Mouse (Mus musculus): ENCODE data around the gene Wnt7a. TPM values are rescaled to one million over a fixed set of nuclear protein-coding genes. Genes with fewer than 3 reads are reported as not detected.

Gene Wnt7a
- polyA plus RNA-seq, 1 experiment from 2014 or later: 11.5 TPM

DNA sequence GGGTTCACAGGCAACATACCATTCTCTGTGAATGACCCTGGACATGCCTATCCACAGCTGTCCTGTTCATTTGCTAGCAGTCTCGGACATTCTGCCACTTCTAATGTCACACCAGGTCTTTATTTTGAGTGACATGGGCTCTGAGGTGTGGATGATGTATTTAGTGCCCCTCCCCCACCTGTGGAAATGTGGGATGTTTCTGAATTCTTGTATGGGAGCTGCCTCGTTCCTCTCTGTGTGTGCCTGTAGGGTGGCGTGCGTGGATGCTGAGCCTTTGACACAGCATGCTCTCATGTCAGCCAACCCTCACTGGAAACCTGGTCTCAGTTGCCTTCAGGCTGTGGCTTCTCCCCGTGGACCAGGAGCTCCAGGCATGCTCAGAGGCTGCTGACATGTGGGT is 66.1 kb downstream of the Wnt7a start:
- Histone ChIP-seq H3K36me3 (ENCODE audit: control insufficient read depth, insufficient read depth, low read length) (no peaks in the 10 kb centered on the region), H3K9ac (ENCODE audit: low read length) (no peak overlapping the region), H3K4me2 (ENCODE audit: low read depth) (no peak overlapping the region), H3K4me1 (ENCODE audit: control insufficient read depth, insufficient read depth, low read length) (peaks cover 46% of the 10 kb centered on the region), H3K27me3 (ENCODE audit: control insufficient read depth, insufficient read depth, low read length) (no peaks in the 10 kb centered on the region), H3K9me3 (ENCODE audit: control insufficient read depth, low read length) (no peaks in the 10 kb centered on the region), H3K4me3 (ENCODE audit: low read depth, low read length) (no peak overlapping the region), H3K27ac (ENCODE audit: low read depth, low read length) (peak overlapping the region; percentile 88)
- 52% methylated on average over 5 of the region's 5 CpGs for WGBS
- DNase-seq (ENCODE audit: low spot score) (no peak), ATAC-seq (ENCODE audit: insufficient read depth, low FRiP score, low TSS enrichment) (no peak)

DNA sequence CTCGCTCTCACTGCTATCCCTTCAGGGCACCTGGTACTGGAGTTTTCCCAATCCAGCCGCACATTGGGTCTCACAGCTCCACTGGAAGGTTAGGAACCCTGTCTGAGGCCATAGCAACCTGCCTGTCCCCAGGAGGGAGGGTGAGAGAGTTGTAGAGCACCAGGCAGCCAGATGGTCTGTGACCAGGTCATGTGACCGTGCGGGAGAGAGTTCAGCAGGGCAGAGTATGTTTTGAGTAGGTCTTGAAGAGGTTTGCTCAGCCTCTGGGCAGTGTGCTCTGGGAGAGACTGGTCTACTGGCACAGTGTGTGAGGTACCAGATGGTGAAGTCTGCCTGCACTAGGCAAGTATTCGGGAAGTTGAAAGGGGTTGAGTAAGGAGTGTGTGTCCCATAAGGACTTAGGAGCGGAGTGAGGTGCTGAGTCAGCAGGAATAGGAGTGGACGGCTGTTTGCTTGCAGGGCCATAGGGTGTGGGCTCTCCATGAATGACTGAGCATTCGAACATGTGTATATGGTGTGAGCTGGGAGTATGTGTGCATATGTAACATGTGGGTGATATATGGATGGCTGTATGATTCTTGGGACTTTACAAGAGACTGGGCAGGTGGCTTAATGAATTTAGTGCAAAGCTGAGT is 71.4 kb downstream of the Wnt7a start:
- Histone ChIP-seq H3K4me2 (ENCODE audit: low read depth) (no peak overlapping the region), H3K9me3 (ENCODE audit: control insufficient read depth, low read length) (no peaks in the 10 kb centered on the region), H3K27ac (ENCODE audit: low read depth, low read length) (no peak overlapping the region), H3K36me3 (ENCODE audit: control insufficient read depth, insufficient read depth, low read length) (no peaks in the 10 kb centered on the region), H3K9ac (ENCODE audit: low read length) (no peak overlapping the region), H3K27me3 (ENCODE audit: control insufficient read depth, insufficient read depth, low read length) (no peaks in the 10 kb centered on the region), H3K4me1 (ENCODE audit: control insufficient read depth, insufficient read depth, low read length) (peaks cover 6% of the 10 kb centered on the region; the same call in 1 of the 2 replicates), H3K4me3 (ENCODE audit: low read depth, low read length) (no peak overlapping the region)
- 66% methylated on average over 8 of the region's 8 CpGs for WGBS
- DNase-seq (ENCODE audit: low spot score) (no peak), ATAC-seq (ENCODE audit: insufficient read depth, low FRiP score, low TSS enrichment) (no peak)

DNA sequence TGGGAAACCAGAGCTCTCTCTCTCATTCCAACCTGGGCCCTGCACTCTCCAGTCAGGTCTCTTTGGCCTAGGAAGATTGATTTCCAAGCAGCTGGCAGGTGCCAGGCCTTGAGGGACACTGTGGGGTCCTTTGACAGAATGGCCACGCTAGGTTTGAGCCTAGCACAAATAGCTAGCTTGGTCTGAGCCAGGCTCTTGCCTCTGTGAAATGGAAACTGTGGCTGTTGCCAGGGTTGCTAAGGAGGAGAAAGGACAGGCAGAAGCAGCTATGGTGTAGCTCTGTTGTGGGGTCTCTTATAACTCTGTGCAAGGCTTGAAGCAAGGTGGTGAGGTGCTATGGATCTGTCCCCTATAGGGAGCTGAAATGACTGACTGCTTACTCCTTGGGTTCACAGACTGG is 75.7 kb downstream of the Wnt7a start:
- no peak overlapping the region for H3K4me3 ChIP-seq (ENCODE audit: low read depth, low read length)
- DNase-seq (ENCODE audit: low spot score) (peak; percentile 3), ATAC-seq (ENCODE audit: insufficient read depth, low FRiP score, low TSS enrichment) (no peak)
- no peak overlapping the region for H3K27ac ChIP-seq (ENCODE audit: low read depth, low read length)
- no peaks in the 10 kb centered on the region for H3K9me3 ChIP-seq (ENCODE audit: control insufficient read depth, low read length)
- no peak overlapping the region for H3K4me2 ChIP-seq (ENCODE audit: low read depth)
- no peaks in the 10 kb centered on the region for H3K27me3 ChIP-seq (ENCODE audit: control insufficient read depth, insufficient read depth, low read length)
- H3K9ac ChIP-seq (ENCODE audit: low read length): no peak overlapping the region
- H3K4me1 ChIP-seq (ENCODE audit: control insufficient read depth, insufficient read depth, low read length): 0 out of 2 replicates have a peak, but pooled peaks cover 2% of the 10 kb centered on the region
- WGBS: 64% methylated on average over 1 of the region's 1 CpGs
- H3K36me3 ChIP-seq (ENCODE audit: control insufficient read depth, insufficient read depth, low read length): no peaks in the 10 kb centered on the region

DNA sequence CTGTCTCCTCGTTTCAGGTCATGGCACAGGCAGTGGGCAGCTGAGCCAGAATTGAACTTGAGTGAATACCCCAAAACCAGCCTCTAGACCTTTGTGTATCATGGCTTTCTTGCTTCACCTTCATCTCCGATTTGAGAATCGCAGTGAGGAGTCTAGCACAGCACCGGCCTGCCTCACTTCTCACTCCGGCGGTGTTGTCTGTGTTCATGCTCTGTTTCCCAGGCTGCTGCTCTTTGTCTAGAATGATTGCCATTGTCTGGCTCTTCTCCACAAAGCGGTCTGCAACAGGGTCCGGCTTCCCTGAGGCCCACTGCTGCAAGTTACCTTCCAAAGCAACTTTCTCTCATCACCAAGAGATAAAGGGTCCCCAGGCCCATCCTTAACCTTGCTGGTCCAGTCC is 79.3 kb downstream of the Wnt7a start:
- H3K9ac ChIP-seq (ENCODE audit: low read length): no peak overlapping the region
- H3K36me3 ChIP-seq (ENCODE audit: control insufficient read depth, insufficient read depth, low read length): no peaks in the 10 kb centered on the region
- no peak for DNase-seq (ENCODE audit: low spot score)
- ATAC-seq (ENCODE audit: insufficient read depth, low FRiP score, low TSS enrichment): no peak
- H3K27ac ChIP-seq (ENCODE audit: low read depth, low read length): no peak overlapping the region
- no peak overlapping the region for H3K4me3 ChIP-seq (ENCODE audit: low read depth, low read length)
- H3K27me3 ChIP-seq (ENCODE audit: control insufficient read depth, insufficient read depth, low read length): no peaks in the 10 kb centered on the region
- 0 out of 2 replicates have a peak, but pooled peaks cover 2% of the 10 kb centered on the region for H3K4me1 ChIP-seq (ENCODE audit: control insufficient read depth, insufficient read depth, low read length)
- 77% methylated on average over 8 of the region's 8 CpGs for WGBS
- no peaks in the 10 kb centered on the region for H3K9me3 ChIP-seq (ENCODE audit: control insufficient read depth, low read length)
- no peak overlapping the region for H3K4me2 ChIP-seq (ENCODE audit: low read depth)

DNA sequence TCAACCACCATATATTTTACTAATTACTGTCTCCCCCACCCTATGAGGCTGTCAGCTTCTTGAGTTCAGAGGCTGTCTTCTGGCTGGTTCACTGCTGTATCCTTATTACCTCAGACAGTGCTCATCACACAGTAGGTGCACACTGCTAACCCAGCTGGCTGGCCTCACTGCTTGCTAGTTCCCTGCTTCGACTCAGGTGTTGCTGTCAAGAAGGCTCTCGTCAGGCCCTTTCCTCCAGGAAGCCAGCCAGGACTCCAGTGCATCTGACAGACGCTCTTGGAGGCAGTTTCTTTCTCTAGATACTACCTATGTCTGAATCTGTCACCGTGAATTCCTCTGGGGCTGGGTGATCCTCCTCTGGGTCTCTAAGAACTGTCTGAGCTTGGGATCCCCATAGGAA is 85.6 kb downstream of the Wnt7a start:
- no peaks in the 10 kb centered on the region for H3K27me3 ChIP-seq (ENCODE audit: control insufficient read depth, insufficient read depth, low read length)
- 89% methylated on average over 4 of the region's 4 CpGs for WGBS
- H3K27ac ChIP-seq (ENCODE audit: low read depth, low read length): no peak overlapping the region
- H3K9me3 ChIP-seq (ENCODE audit: control insufficient read depth, low read length): no peaks in the 10 kb centered on the region
- H3K9ac ChIP-seq (ENCODE audit: low read length): no peak overlapping the region
- ATAC-seq (ENCODE audit: insufficient read depth, low FRiP score, low TSS enrichment): no peak
- no peak for DNase-seq (ENCODE audit: low spot score)
- H3K36me3 ChIP-seq (ENCODE audit: control insufficient read depth, insufficient read depth, low read length): no peaks in the 10 kb centered on the region
- H3K4me3 ChIP-seq (ENCODE audit: low read depth, low read length): no peak overlapping the region
- H3K4me2 ChIP-seq (ENCODE audit: low read depth): no peak overlapping the region
- H3K4me1 ChIP-seq (ENCODE audit: control insufficient read depth, insufficient read depth, low read length): peaks cover 3% of the 10 kb centered on the region; the same call in 1 of the 2 replicates

DNA sequence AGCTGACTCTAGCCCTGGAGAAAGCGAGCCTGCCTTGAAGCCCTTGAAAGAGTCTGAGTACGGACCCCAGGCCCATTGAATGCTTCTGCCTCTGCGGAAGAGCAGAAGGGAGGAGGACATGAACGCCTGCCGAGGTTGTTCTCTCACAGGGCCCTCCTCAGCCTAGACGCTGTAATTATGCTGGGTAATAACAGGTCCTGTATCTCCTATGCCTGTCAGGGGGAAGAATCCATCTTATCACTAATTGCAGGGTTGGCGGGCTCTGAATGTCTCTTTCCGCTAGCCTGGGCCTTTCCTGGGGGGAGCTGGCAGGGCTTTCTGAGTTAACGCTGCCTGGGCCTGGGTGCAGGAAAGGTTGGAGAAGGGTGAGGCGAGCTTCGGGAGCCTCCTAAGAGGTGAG is 86.4 kb downstream of the Wnt7a start:
- H3K4me2 ChIP-seq (ENCODE audit: low read depth): no peak overlapping the region
- H3K36me3 ChIP-seq (ENCODE audit: control insufficient read depth, insufficient read depth, low read length): no peaks in the 10 kb centered on the region
- ATAC-seq (ENCODE audit: insufficient read depth, low FRiP score, low TSS enrichment) (no peak), DNase-seq (ENCODE audit: low spot score) (peak; percentile 8)
- no peaks in the 10 kb centered on the region for H3K9me3 ChIP-seq (ENCODE audit: control insufficient read depth, low read length)
- peaks cover 3% of the 10 kb centered on the region; the same call in 1 of the 2 replicates for H3K4me1 ChIP-seq (ENCODE audit: control insufficient read depth, insufficient read depth, low read length)
- no peak overlapping the region for H3K27ac ChIP-seq (ENCODE audit: low read depth, low read length)
- no peaks in the 10 kb centered on the region for H3K27me3 ChIP-seq (ENCODE audit: control insufficient read depth, insufficient read depth, low read length)
- 42% methylated on average over 11 of the region's 11 CpGs for WGBS
- no peak overlapping the region for H3K4me3 ChIP-seq (ENCODE audit: low read depth, low read length)
- H3K9ac ChIP-seq (ENCODE audit: low read length): no peak overlapping the region

DNA sequence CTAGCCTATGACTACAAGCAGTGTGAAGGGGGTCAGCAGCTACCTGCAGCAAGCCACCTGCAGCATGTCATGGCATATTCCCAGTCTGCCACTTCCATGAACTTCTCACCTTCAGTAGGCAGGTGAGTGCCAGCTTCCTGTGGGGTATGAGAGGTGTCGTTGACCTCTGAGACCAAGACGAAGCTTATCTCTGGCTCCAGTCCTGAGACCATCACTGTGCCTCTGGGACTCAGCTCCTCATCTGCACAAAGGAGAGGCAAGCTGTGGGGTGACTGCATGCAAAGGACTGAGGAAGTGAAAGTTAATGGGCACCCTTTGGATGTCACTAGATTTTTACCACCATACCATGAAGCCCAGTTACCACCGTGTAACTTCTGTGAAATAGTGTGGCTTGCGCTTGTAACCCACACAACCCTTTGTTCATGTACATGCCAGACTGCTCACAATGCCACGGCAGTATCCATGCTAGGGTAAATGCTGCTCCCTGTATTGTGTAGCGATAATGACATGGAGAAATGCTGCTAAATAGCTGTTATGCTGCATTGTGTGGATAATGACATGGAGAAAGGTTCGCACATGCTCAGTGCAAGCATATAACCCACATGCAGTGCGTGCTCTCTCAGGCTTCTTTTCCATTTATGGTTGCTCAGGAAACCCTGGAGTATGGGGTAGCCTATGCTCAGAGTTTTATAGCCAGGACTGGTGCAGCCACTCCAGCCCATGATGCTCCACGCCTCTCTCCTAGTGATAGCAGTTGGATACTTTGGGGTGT is 89.0 kb downstream of the Wnt7a start:
- peak; percentile 9 for DNase-seq (ENCODE audit: low spot score)

More for the DNA sequence above, 89.0 kb downstream of the Wnt7a start:
- ATAC-seq (ENCODE audit: insufficient read depth, low FRiP score, low TSS enrichment): peak; percentile 16; the same call in 1 of the 2 replicates
- peaks cover 3% of the 10 kb centered on the region; the same call in 1 of the 2 replicates for H3K4me1 ChIP-seq (ENCODE audit: control insufficient read depth, insufficient read depth, low read length)
- H3K9me3 ChIP-seq (ENCODE audit: control insufficient read depth, low read length): no peaks in the 10 kb centered on the region
- H3K9ac ChIP-seq (ENCODE audit: low read length): no peak overlapping the region
- H3K27me3 ChIP-seq (ENCODE audit: control insufficient read depth, insufficient read depth, low read length): no peaks in the 10 kb centered on the region
- H3K36me3 ChIP-seq (ENCODE audit: control insufficient read depth, insufficient read depth, low read length): no peaks in the 10 kb centered on the region
- H3K27ac ChIP-seq (ENCODE audit: low read depth, low read length): no peak overlapping the region
- no peak overlapping the region for H3K4me3 ChIP-seq (ENCODE audit: low read depth, low read length)
- H3K4me2 ChIP-seq (ENCODE audit: low read depth): no peak overlapping the region
- WGBS: 83% methylated on average over 9 of the region's 9 CpGs
